ENCODE assay signal across 23 mouse cellular contexts in the genomic region with DNA sequence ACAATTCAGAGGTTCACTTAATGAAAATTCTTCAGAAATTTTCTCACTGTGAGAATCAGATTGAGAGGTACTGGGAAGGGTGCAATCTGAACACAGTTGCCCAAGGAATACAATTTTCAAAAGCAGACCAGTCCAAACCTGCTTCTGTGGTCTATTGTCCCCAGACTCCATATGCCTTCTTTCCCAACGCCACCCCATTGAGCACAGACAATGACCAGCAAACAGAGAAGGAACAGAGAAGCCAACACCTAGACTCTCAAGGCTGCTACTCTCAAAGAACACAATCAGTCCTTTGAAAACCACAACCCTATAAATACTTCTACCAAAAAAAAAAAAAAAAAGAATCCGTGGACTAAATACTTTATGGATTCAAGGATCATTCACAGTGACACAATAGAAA.
A peak's percentile ranks its signal among the peaks of the same experiment; 100 is the strongest.
DNase-seq lines count a peak whose midpoint lies in the region; ATAC-seq and TF ChIP-seq lines count a peak whose summit lies in the region.
"Had no signal": no experiment of that assay in that cellular context is flagged by ENCODE, and none has a peak within 500 bp of the region (broad histone marks: within the 10 kb centered on the region; RNA-seq: fewer than 3 reads in every experiment).

No protein-coding gene starts in this region.

- no peaks in the 10 kb centered on the region for H3K27me3 ChIP-seq in forebrain, embryonic 14.5 days (replicated peaks; ENCODE audit: control insufficient read depth, insufficient read depth, low read length)
- no peaks in the 10 kb centered on the region for H3K27me3 ChIP-seq in forebrain, embryonic 11.5 days (ENCODE audit: control insufficient read depth, insufficient read depth, low read length)
- no peaks in the 10 kb centered on the region for H3K27me3 ChIP-seq in midbrain, embryonic 11.5 days (ENCODE audit: control insufficient read depth, insufficient read depth, low read length)
- H3K27me3 ChIP-seq: CH12.LX had no signal

- no peak for ATAC-seq in forebrain, embryonic 14.5 days
- no peak for ATAC-seq in megakaryocyte, adult 5-6 weeks (ENCODE audit: poor library complexity, severe bottlenecking)
- no peak for ATAC-seq in forebrain, embryonic 11.5 days (replicated peaks; ENCODE audit: low FRiP score)
- ATAC-seq in midbrain, embryonic 11.5 days (ENCODE audit: low FRiP score) = no peak
- ATAC-seq: activated CD4-positive, CD25-positive, alpha-beta regulatory T cell, adult 4 months; CD4-positive, CD25-positive, alpha-beta regulatory T cell, adult 4 months; Patski had no signal

- H3K4me1 ChIP-seq in ES-E14 (ENCODE audit: control insufficient read depth in 2 of 2, insufficient read depth in 2 of 2, low read length in 2 of 2, poor library complexity in 1 of 2) = peaks cover 0 to 4% of the 10 kb centered on the region in 2 experiments; a peak in 1 of 4 replicates
- no peaks in the 10 kb centered on the region for H3K4me1 ChIP-seq in forebrain, embryonic 14.5 days (ENCODE audit: control insufficient read depth, insufficient read depth, low read length)
- H3K4me1 ChIP-seq in forebrain, embryonic 11.5 days (replicated peaks; ENCODE audit: control insufficient read depth, insufficient read depth, low read length) = no peaks in the 10 kb centered on the region
- no peaks in the 10 kb centered on the region for H3K4me1 ChIP-seq in midbrain, embryonic 11.5 days (ENCODE audit: control insufficient read depth, insufficient read depth, low read length)

- peak; percentile 70 for DNase-seq in ES-CJ7 (ENCODE audit: low read depth, low spot score)
- peak; percentile 37 for DNase-seq in ES-E14 (ENCODE audit: low read depth, low spot score)
- peak; percentile 86 for DNase-seq in R1 (ENCODE audit: low read depth, low spot score)
- DNase-seq in ZHBTc4 (ENCODE audit: low read depth, low spot score) = peak; percentile 79
- DNase-seq in forebrain, embryonic 14.5 days (ENCODE audit: low spot score) = no peak
- DNase-seq in forebrain, embryonic 11.5 days (ENCODE audit: low spot score) = no peak
- DNase-seq in midbrain, embryonic 11.5 days (ENCODE audit: low spot score, missing footprints) = no peak
- DNase-seq: adrenal gland, adult 8-10 months; adrenal gland, postnatal 10 days; adrenal gland, postnatal 25 days; B cell, adult 2 months; cerebellum, adult 11 months; cerebellum, adult 11-12 months; cerebellum, adult 18-20 months; cerebellum, adult 2 months; cerebellum, adult 8-10 months; cerebellum, adult 9-10 months had no signal

- in situ Hi-C loops in ES-E14 (cut with MboI; ENCODE audit: low sequenced_read_pairs in 2 of 2, unreplicated experiment in 2 of 2) = no loop called here

- no peak overlapping the region for H3K4me3 ChIP-seq in ES-E14 (ENCODE audit: insufficient read depth in 1 of 2, low read depth in 1 of 2, low read length in 2 of 2, poor library complexity in 1 of 2, severe bottlenecking in 1 of 2)
- H3K4me3 ChIP-seq in forebrain, embryonic 14.5 days (ENCODE audit: low read depth, low read length) = no peak overlapping the region
- no peak overlapping the region for H3K4me3 ChIP-seq in forebrain, embryonic 11.5 days (ENCODE audit: low read depth, low read length)
- no peak overlapping the region for H3K4me3 ChIP-seq in midbrain, embryonic 11.5 days (ENCODE audit: low read depth, low read length)

- 15% methylated on average over 2 of the region's 2 CpGs for WGBS in forebrain, embryonic 14.5 days
- 39% methylated on average over 2 of the region's 2 CpGs for WGBS in forebrain, embryonic 11.5 days
- 36% methylated on average over 2 of the region's 2 CpGs for WGBS in midbrain, embryonic 11.5 days

- no peak overlapping the region for H3K9ac ChIP-seq in ES-E14 (ENCODE audit: insufficient read depth, low read depth, low read length, poor library complexity, severe bottlenecking)
- no peak overlapping the region for H3K9ac ChIP-seq in forebrain, embryonic 14.5 days (ENCODE audit: low read length)
- H3K9ac ChIP-seq in forebrain, embryonic 11.5 days (ENCODE audit: low read length) = no peak overlapping the region
- H3K9ac ChIP-seq in midbrain, embryonic 11.5 days (ENCODE audit: low read length) = no peak overlapping the region

- H3K27ac ChIP-seq in ES-E14 (ENCODE audit: insufficient read depth, low read depth, low read length, poor library complexity, severe bottlenecking) = no peak overlapping the region
- H3K27ac ChIP-seq in forebrain, embryonic 14.5 days (ENCODE audit: low read depth, low read length) = no peak overlapping the region
- no peak overlapping the region for H3K27ac ChIP-seq in forebrain, embryonic 11.5 days (ENCODE audit: low read depth, low read length)
- no peak overlapping the region for H3K27ac ChIP-seq in midbrain, embryonic 11.5 days (ENCODE audit: low read depth, low read length)

- H3K4me2 ChIP-seq in forebrain, embryonic 14.5 days (ENCODE audit: low read length) = no peak overlapping the region
- H3K4me2 ChIP-seq in forebrain, embryonic 11.5 days (ENCODE audit: low read depth, low read length, severe bottlenecking) = no peak overlapping the region
- H3K4me2 ChIP-seq in midbrain, embryonic 11.5 days = no peak overlapping the region

- H3K9me3 ChIP-seq in ES-E14 (ENCODE audit: control insufficient read depth, insufficient read depth, low read depth, low read length) = no peaks in the 10 kb centered on the region
- no peaks in the 10 kb centered on the region for H3K9me3 ChIP-seq in forebrain, embryonic 14.5 days (replicated peaks; ENCODE audit: control insufficient read depth, low read length)
- H3K9me3 ChIP-seq in forebrain, embryonic 11.5 days (ENCODE audit: control insufficient read depth, low read length) = no peaks in the 10 kb centered on the region
- no peaks in the 10 kb centered on the region for H3K9me3 ChIP-seq in midbrain, embryonic 11.5 days (ENCODE audit: control insufficient read depth, low read length)

- no peaks in the 10 kb centered on the region for H3K36me3 ChIP-seq in ES-E14 (ENCODE audit: control insufficient read depth, insufficient read depth, low read length, poor library complexity, severe bottlenecking)
- no peaks in the 10 kb centered on the region for H3K36me3 ChIP-seq in forebrain, embryonic 14.5 days (ENCODE audit: control insufficient read depth, insufficient read depth, low read length)
- H3K36me3 ChIP-seq in forebrain, embryonic 11.5 days (ENCODE audit: control insufficient read depth, insufficient read depth, low read length) = no peaks in the 10 kb centered on the region
- no peaks in the 10 kb centered on the region for H3K36me3 ChIP-seq in midbrain, embryonic 11.5 days (ENCODE audit: control insufficient read depth, insufficient read depth, low read length)
- H3K36me3 ChIP-seq: G1E had no signal

TF ChIP-seq in ES-E14, 5 proteins besides CTCF, POLR2A, EP300 and RAD21:
- TF ChIP-seq ZNF384 (IDR thresholded peaks at IDR 0.05; ENCODE audit: low read depth, low read length) (peak; percentile 85), HCFC1 (IDR thresholded peaks at IDR 0.05; ENCODE audit: borderline replicate concordance, insufficient read depth, low read length) (no peak)

Comparison
In these comparisons a context has a peak if more than half of its experiments do, and no peak if none do; other contexts are left out.
1. DNase-seq: peak in ES-CJ7 (single experiment), ES-E14 (single experiment), R1 (single experiment) and ZHBTc4 (single experiment); none in forebrain, embryonic 14.5 days (single experiment), forebrain, embryonic 11.5 days (single experiment) and midbrain, embryonic 11.5 days (single experiment).